Mouse (Mus musculus) lung, postnatal 0 days (tissue): ENCODE data around the gene Fblim1. TPM values are rescaled to one million over a fixed set of nuclear protein-coding genes. Genes with fewer than 3 reads are reported as not detected.
A peak's percentile ranks its signal among the peaks of the same experiment; 100 is the strongest.

Source experiments
- ATAC-seq: fragments of 200-750 bp; cut with Nextera tagmentation; 2 replicates; pipeline ENCODE4 v1.8.0; 2017; ENCODE audit warnings: moderate library complexity
- DNase-seq: peaks from one replicate; pipeline ENCODE4 v3.0.0-alpha.2; 2016; ENCODE audit warnings: low spot score
- H3K27ac ChIP-seq: fragments of 300-500 bp; sonication (generic); 2 replicates; pipeline ENCODE4 v1.5.1; 2014; ENCODE audit warnings: antibody characterized with exemption, mild to moderate bottlenecking, low read length, mixed read lengths
- H3K27me3 ChIP-seq: fragments of 300-500 bp; sonication (generic); replicated peaks from 2 replicates; pipeline ENCODE4 v1.6.1; 2014; ENCODE audit warnings: low read length, mixed read lengths; ENCODE audit not compliant: insufficient read depth
- H3K36me3 ChIP-seq: fragments of 300-500 bp; sonication (generic); 2 replicates; pipeline ENCODE4 v1.6.1; 2014; ENCODE audit warnings: low read length, mixed read lengths; ENCODE audit not compliant: insufficient read depth
- H3K4me1 ChIP-seq: fragments of 300-500 bp; sonication (generic); 2 replicates; pipeline ENCODE4 v1.6.1; 2014; ENCODE audit warnings: antibody characterized with exemption, low read depth, low read length, mixed read lengths; ENCODE audit not compliant: insufficient read depth
- H3K4me2 ChIP-seq: fragments of 300-500 bp; sonication (generic); replicated peaks from 2 replicates; pipeline ENCODE4 v1.6.1; 2014; ENCODE audit warnings: low read depth, mild to moderate bottlenecking, low read length, moderate library complexity, mixed read lengths
- H3K4me3 ChIP-seq: fragments of 300-500 bp; sonication (generic); 2 replicates; pipeline ENCODE4 v1.5.1; 2014; ENCODE audit warnings: low read depth, low read length
- H3K9ac ChIP-seq: fragments of 300-500 bp; sonication (generic); replicated peaks from 2 replicates; pipeline ENCODE4 v1.6.1; 2014; ENCODE audit warnings: low read depth, mild to moderate bottlenecking
- H3K9me3 ChIP-seq: fragments of 300-500 bp; sonication (generic); 2 replicates; pipeline ENCODE4 v1.6.1; 2016; ENCODE audit warnings: low read length, mixed read lengths
- CTCF ChIP-seq: IDR thresholded peaks from 2 replicates; pipeline ENCODE4 v1.5.1; 2016; ENCODE audit warnings: antibody characterized with exemption, mild to moderate bottlenecking
- EP300 ChIP-seq: IDR thresholded peaks from 2 replicates; pipeline ENCODE4 v1.6.1; 2016; ENCODE audit warnings: antibody characterized with exemption, mild to moderate bottlenecking, control low read depth
- WGBS: fragments of 180-500 bp; shearing (Covaris S2); extraction: QIAGEN DNeasy Blood & Tissue Kit; methylation state at CpG from one replicate; pipeline ENCODE4 v1.1.7; 2014; 5-methylcytosine and 5-hydroxymethylcytosine counted together
- polyA plus RNA-seq: library from polyadenylated mRNA; unstranded; fragments of >200 nt; fragmentation: Nextera tagmentation; extraction: Ambion mirVana; gene quantifications from 2 replicates; pipeline ENCODE4 v1.2.1, GENCODE M21; 2015

Gene Fblim1
- polyA plus RNA-seq, 1 experiment from 2014 or later: 52.3 TPM

GRCm38 (mm10) chr4:141617863-141618564 is 12.1 kb upstream of the Fblim1 start:
- Histone ChIP-seq H3K36me3 (no peaks in the 10 kb centered on the region), H3K4me1 (peaks cover 8% of the 10 kb centered on the region; the same call in 1 of the 2 replicates), H3K4me2 (peak overlapping the region; percentile 55), H3K9me3 (no peaks in the 10 kb centered on the region), H3K9ac (0 out of 2 replicates have a peak overlapping the region, but pooled peaks have one; percentile 9), H3K27ac (peak overlapping the region; percentile 59), H3K4me3 (peak overlapping the region; percentile 21; the same call in 1 of the 2 replicates), H3K27me3 (no peaks in the 10 kb centered on the region)
- peak; percentile 40 for DNase-seq
- 9% methylated on average over 21 of the region's 22 CpGs for WGBS
- peak; percentile 37 for ATAC-seq
- no peak for TF ChIP-seq EP300
- no peak for TF ChIP-seq CTCF

DNA sequence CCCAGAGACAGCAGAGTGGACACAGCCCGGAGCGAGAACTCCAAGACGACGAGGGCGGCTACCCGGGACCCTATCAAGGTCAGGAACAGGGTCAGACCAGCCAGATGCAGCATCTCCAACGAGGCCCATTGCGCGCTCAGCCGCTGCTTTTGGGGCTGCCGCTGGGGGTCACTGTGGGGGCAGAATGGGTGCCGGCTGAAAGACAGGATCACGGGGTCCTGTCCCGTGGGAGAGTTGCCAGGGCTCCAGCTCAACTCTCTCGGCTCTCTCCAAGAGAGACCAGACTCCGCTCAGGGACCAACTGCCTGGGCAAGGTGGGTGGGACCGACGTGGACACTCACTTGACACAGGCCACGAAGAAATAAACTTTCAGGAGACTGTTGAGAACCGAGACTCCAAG is 11.4 kb upstream of the Fblim1 start:
- Histone ChIP-seq H3K9me3 (no peaks in the 10 kb centered on the region), H3K4me3 (peak overlapping the region; percentile 21; the same call in 1 of the 2 replicates), H3K4me2 (peak overlapping the region; percentile 55), H3K9ac (0 out of 2 replicates have a peak overlapping the region, but pooled peaks have one; percentile 9), H3K4me1 (peaks cover 8% of the 10 kb centered on the region; the same call in 1 of the 2 replicates), H3K27me3 (no peaks in the 10 kb centered on the region), H3K27ac (peak overlapping the region; percentile 59; the same call in 1 of the 2 replicates), H3K36me3 (no peaks in the 10 kb centered on the region)
- TF ChIP-seq EP300: no peak
- TF ChIP-seq CTCF: peak; percentile 71
- peak; percentile 53 for ATAC-seq
- DNase-seq: peak; percentile 82
- WGBS: 4% methylated on average over 20 of the region's 20 CpGs

GRCm38 (mm10) chr4:141616811-141617210 is 10.9 kb upstream of the Fblim1 start:
- no peak overlapping the region for H3K4me2 ChIP-seq
- 77% methylated on average over 6 of the region's 6 CpGs for WGBS
- DNase-seq: no peak

DNA sequence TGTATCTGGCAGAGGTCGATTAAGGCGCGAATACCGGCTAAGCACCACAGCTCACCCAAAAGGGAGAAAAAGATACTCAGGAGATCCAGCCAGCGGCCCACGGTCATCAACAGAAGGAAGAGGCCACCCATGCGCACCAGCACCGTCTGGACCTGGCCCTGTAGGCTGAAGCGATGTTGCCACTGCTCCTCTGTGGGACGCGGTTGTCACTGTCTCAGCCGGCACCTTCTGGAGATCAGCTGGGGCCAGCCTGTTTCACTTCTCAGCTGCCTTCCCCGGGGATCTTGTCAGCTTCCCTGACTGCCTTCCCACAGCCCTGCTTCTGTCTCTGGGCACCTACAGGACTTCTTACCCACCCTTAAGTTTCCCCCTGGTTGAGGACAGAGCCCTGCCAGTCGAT is 9.1 kb upstream of the Fblim1 start:
- 72% methylated on average over 14 of the region's 14 CpGs for WGBS
- DNase-seq (no peak), ATAC-seq (no peak)
- Histone ChIP-seq H3K4me3 (no peak overlapping the region), H3K27ac (no peak overlapping the region), H3K4me2 (no peak overlapping the region), H3K27me3 (no peaks in the 10 kb centered on the region), H3K9me3 (no peaks in the 10 kb centered on the region), H3K4me1 (peaks cover 8% of the 10 kb centered on the region; the same call in 1 of the 2 replicates), H3K36me3 (no peaks in the 10 kb centered on the region), H3K9ac (no peak overlapping the region)
- TF ChIP-seq CTCF (no peak), EP300 (no peak)

More at GRCm38 (mm10) chr4:141616811-141617210, 10.9 kb upstream of the Fblim1 start:
- no peak overlapping the region for H3K4me3 ChIP-seq
- no peaks in the 10 kb centered on the region for H3K9me3 ChIP-seq
- H3K4me1 ChIP-seq: peaks cover 8% of the 10 kb centered on the region; the same call in 1 of the 2 replicates
- H3K36me3 ChIP-seq: no peaks in the 10 kb centered on the region
- TF ChIP-seq CTCF (no peak), EP300 (no peak)
- no peak overlapping the region for H3K9ac ChIP-seq
- no peaks in the 10 kb centered on the region for H3K27me3 ChIP-seq
- no peak overlapping the region for H3K27ac ChIP-seq
- ATAC-seq: no peak

- ATAC-seq (peak; percentile 27; the same call in 1 of the 2 replicates), DNase-seq (no peak)
- TF ChIP-seq CTCF: no peak
- no peak for TF ChIP-seq EP300
- Histone ChIP-seq H3K27ac (no peak overlapping the region), H3K36me3 (no peaks in the 10 kb centered on the region), H3K4me3 (no peak overlapping the region), H3K4me2 (no peak overlapping the region), H3K9ac (no peak overlapping the region), H3K27me3 (no peaks in the 10 kb centered on the region), H3K9me3 (no peaks in the 10 kb centered on the region), H3K4me1 (peaks cover 4% of the 10 kb centered on the region; the same call in 1 of the 2 replicates)
- 59% methylated on average over 6 of the region's 6 CpGs for WGBS
These were observed 3.6 kb upstream of the Fblim1 start for GRCm38 (mm10) chr4:141609538-141609937.

DNA sequence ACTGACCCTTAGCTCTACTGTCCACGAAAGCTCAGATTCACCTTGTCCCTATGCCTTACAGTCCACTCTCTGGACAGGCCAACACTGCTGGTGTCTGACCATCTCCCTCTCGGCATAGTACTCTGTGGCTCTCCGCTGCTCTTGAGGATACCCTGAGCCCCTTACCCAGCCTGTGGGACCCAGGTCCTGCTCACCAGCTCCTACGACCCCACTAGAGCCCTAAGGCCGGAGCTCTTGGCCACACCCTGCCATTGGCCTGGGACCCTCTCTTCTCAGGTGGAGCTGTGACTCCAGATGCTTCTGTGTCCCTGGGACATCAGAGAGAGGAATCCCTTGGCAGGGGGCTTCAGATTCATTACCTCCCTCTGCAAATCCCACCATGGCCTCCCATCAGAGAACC is 475 bp downstream of the Fblim1 start:
- TF ChIP-seq EP300 (no peak), CTCF (no peak)
- WGBS: 92% methylated on average over 5 of the region's 5 CpGs
- H3K36me3 ChIP-seq: no peaks in the 10 kb centered on the region
- DNase-seq (no peak), ATAC-seq (no peak)
- H3K9ac ChIP-seq: no peak overlapping the region
- peaks cover 9% of the 10 kb centered on the region; the same call in 1 of the 2 replicates for H3K4me1 ChIP-seq
- H3K4me2 ChIP-seq: no peak overlapping the region; the same call in 1 of the 2 replicates
- no peaks in the 10 kb centered on the region for H3K27me3 ChIP-seq
- no peak overlapping the region for H3K4me3 ChIP-seq
- peak overlapping the region; percentile 68 for H3K27ac ChIP-seq
- no peaks in the 10 kb centered on the region for H3K9me3 ChIP-seq
